Mouse (Mus musculus) midbrain, embryonic 15.5 days (tissue): ENCODE results near the gene Selenon. TPM values are rescaled to one million over a fixed set of nuclear protein-coding genes. Genes with fewer than 3 reads are reported as not detected.

ENCODE experiments used
- ATAC-seq: fragments of 200-750 bp; cut with Nextera tagmentation; replicated peaks from 2 replicates; pipeline ENCODE4 v1.8.0; 2017; ENCODE audit warnings: moderate TSS enrichment
- H3K27ac ChIP-seq: fragments of 300-500 bp; sonication (generic); 2 replicates; pipeline ENCODE4 v1.5.1; 2015; ENCODE audit warnings: mild to moderate bottlenecking, inconsistent platforms
- H3K27me3 ChIP-seq: fragments of 300-500 bp; sonication (generic); replicated peaks from 2 replicates; pipeline ENCODE4 v1.6.1; 2015; ENCODE audit warnings: inconsistent platforms
- H3K36me3 ChIP-seq: fragments of 300-500 bp; sonication (generic); replicated peaks from 2 replicates; pipeline ENCODE4 v1.6.1; 2015; ENCODE audit warnings: inconsistent platforms
- H3K4me1 ChIP-seq: fragments of 300-500 bp; sonication (generic); 2 replicates; pipeline ENCODE4 v1.6.1; 2015; ENCODE audit warnings: inconsistent platforms
- H3K4me2 ChIP-seq: fragments of 300-500 bp; sonication (generic); 2 replicates; pipeline ENCODE4 v1.6.1; 2015; ENCODE audit warnings: inconsistent platforms, mild to moderate bottlenecking, moderate library complexity
- H3K4me3 ChIP-seq: fragments of 300-500 bp; sonication (generic); 2 replicates; pipeline ENCODE4 v1.5.1; 2015; ENCODE audit warnings: mild to moderate bottlenecking, inconsistent platforms
- H3K9ac ChIP-seq: fragments of 300-500 bp; sonication (generic); 2 replicates; pipeline ENCODE4 v1.6.1; 2015; ENCODE audit warnings: mild to moderate bottlenecking, inconsistent platforms
- H3K9me3 ChIP-seq: fragments of 300-500 bp; sonication (generic); 2 replicates; pipeline ENCODE4 v1.6.1; 2016; ENCODE audit warnings: inconsistent platforms
- WGBS: fragments of 180-500 bp; shearing (Covaris S2); methylation state at CpG from one replicate; pipeline ENCODE4 v1.1.7; 2015; ENCODE audit warnings: mixed read lengths; 5-methylcytosine and 5-hydroxymethylcytosine counted together
- polyA plus RNA-seq: library from polyadenylated mRNA; unstranded; fragments of >200 nt; fragmentation: Nextera tagmentation; extraction: Ambion mirVana; gene quantifications from 2 replicates; pipeline ENCODE4 v1.2.1, GENCODE M21; 2015

Selenon gene
- polyA plus RNA-seq = 28.3 and 35.6 TPM in 2 replicates

DNA sequence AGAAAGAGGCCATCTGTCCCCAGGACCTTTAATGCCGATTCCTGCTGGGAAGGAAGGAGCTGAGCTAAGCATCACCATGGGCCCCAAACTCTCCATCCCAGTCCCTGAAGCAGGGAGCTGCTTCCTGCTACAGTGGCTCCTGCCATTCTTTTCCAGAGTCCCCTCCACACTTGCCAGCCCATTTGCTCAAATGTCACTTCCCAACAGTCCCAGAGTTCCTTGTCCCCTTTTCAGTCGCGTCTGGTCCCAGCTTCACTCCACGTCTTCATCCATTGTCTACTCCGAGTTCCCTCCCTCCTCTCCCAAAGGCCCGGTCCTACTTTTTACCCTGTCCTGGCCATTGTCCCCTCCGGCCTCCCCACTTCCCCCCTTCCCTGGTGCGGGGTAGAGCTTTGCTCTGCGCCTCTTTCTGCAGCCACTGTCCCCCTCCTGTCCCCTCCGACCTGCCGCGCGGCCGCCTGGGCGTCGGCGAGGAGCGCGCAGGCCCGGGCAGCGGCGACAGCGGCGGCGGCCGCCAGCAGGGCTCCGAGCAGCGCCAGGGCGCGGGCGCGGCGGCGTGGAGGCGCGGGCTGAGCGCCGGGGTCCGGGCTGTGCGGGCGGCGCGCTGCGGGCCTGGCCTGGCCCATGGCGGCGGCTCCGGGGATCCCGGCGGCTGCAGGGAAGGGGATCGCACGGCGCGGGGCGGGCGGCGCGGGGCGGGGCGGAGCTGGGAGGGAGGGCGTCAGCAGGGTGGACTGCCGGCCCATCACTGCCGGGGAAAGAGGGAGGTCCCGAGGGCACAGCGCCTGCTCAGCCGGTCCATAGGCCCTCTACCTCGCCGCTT, at the start of gene Selenon:
Selenon (minus strand) TSS at position 673 of the 823 bp plus-strand sequence.
- Histone ChIP-seq H3K4me2 (peak within 1 kb of the TSS; percentile 82), H3K9ac (peak within 1 kb of the TSS; percentile 84), H3K4me3 (peak within 1 kb of the TSS; percentile 60), H3K9me3 (no peaks in the 10 kb centered on the region), H3K27ac (peak within 1 kb of the TSS; percentile 87), H3K4me1 (peaks cover 39% of the 10 kb centered on the region), H3K36me3 (peaks cover 13% of the 10 kb centered on the region; the same call in 1 of the 2 replicates), H3K27me3 (no peaks in the 10 kb centered on the region)
- peak; percentile 81 for ATAC-seq
- under 1% methylated on average over 55 of the region's 67 CpGs for WGBS

DNA sequence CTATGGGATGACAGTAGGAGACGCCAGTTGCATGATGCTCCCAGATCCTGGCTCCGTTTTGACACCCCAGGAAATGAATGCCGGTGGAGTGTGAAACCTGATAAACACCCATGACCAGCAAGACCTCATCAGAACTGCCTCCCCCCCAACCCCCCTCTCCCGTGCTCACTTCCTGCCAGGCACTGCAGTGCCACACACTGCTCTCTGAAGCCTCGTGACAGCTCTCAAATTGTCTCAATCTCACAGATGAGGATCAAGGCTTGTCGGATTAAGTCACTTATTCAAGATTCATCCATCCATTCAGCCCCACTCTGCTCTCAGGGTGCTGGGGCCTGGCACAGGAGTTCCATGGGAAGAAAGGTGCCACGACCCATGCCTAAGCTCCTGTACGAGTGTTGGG, 49.4 kb upstream of the Selenon start:
- 30% methylated on average over 8 of the region's 8 CpGs for WGBS
- no peak overlapping the region for H3K4me3 ChIP-seq
- no peaks in the 10 kb centered on the region for H3K27me3 ChIP-seq
- peaks cover 13% of the 10 kb centered on the region for H3K4me1 ChIP-seq
- H3K27ac ChIP-seq = no peak overlapping the region
- no peaks in the 10 kb centered on the region for H3K9me3 ChIP-seq
- ATAC-seq = no peak
- H3K9ac ChIP-seq = no peak overlapping the region
- no peaks in the 10 kb centered on the region for H3K36me3 ChIP-seq
- H3K4me2 ChIP-seq = no peak overlapping the region

DNA sequence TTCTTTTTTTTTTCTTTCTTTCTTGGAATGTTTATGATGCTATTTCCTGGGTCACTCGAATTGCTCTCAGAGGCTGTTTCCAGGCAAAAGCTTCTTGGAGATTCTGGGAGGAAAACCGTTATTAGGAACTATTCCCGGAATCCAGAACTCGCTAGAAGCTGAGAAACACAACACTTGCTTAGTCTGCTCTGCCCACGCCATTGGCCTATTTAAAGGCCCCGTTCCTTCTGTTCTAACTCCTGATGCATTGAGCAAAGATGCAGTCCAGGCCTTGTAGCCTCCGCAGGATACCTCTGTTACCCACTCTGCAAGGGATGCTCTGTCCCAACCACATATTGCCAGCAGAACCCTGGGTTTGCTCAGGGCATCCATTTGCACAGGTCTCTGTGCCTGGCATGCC, 48.8 kb upstream of the Selenon start:
- Histone ChIP-seq H3K4me2 (no peak overlapping the region), H3K4me1 (peaks cover 7% of the 10 kb centered on the region), H3K4me3 (no peak overlapping the region), H3K27ac (no peak overlapping the region), H3K27me3 (no peaks in the 10 kb centered on the region), H3K9me3 (no peaks in the 10 kb centered on the region), H3K36me3 (no peaks in the 10 kb centered on the region), H3K9ac (no peak overlapping the region)
- ATAC-seq = no peak
- WGBS = 83% methylated on average over 7 of the region's 7 CpGs

DNA sequence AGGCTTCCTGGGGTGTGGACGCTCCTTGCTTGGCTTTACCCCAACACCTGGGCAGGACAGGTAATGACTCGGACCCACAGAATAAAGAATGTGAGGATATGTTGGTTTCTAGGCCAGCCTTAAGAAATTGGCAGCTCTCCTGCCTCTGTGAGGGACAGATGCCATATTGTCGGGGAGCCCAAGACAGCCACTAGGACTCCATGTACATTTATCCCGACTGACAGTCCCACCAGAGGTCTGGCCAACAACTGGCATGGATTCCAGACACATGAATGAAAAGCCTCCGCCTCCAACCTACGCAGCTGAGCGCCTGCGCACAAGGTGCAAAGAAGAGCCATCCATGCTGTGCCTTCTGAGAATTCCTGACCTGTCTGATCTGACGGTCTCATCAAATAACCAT, 48.1 kb upstream of the Selenon start:
- Histone ChIP-seq H3K27ac (no peak overlapping the region), H3K9ac (no peak overlapping the region), H3K4me3 (no peak overlapping the region), H3K9me3 (no peaks in the 10 kb centered on the region), H3K36me3 (no peaks in the 10 kb centered on the region), H3K4me1 (peaks cover 7% of the 10 kb centered on the region), H3K4me2 (no peak overlapping the region), H3K27me3 (no peaks in the 10 kb centered on the region)
- 77% methylated on average over 9 of the region's 9 CpGs for WGBS
- no peak for ATAC-seq

DNA sequence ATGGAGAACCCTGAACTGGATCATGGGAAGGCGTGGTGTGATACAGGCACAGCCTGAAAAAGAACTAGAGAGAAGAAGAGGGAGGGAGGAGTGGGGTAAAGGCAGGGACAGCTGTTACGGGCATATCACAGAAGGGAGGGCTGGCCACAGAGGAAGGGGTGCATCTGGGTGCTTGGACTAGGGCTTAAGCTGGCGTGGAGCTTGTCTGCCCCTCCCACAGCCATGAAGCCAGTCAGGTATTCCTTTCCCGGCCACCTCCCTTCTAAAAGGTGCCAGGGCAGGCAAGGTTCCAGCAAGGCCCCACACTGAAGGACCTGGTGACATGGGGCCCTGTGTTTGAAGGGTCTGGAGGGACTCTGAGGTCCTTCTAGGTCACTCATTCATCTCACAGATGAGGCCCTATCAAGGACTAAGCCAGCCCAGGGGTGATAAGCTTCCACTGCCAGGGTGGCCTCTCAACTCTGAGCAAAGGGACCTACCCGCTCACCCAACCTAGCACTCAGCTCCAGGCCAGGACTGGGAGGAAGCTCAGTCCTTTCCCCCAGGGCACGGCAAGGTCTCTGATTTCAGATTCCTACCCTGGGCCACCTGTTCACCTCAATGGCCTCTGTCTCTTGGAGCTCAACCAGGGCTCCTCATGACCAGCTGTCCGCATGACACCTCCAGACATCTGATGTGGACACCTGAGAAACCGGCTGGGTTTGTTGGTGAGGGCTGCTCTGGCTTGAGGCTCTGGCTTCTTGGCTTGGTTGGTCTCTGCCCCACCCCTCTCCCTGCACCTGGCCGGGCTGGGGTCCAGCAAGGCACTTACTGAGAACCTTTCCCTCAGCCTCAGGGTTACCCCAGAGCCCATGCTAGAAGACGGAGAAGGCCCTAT, 45.1 kb upstream of the Selenon start:
- no peak overlapping the region for H3K9ac ChIP-seq
- H3K4me2 ChIP-seq = no peak overlapping the region
- H3K27ac ChIP-seq = no peak overlapping the region
- peaks cover 9% of the 10 kb centered on the region; the same call in 1 of the 2 replicates for H3K4me1 ChIP-seq
- no peaks in the 10 kb centered on the region for H3K36me3 ChIP-seq
- WGBS = 84% methylated on average over 10 of the region's 10 CpGs
- H3K9me3 ChIP-seq = no peaks in the 10 kb centered on the region
- ATAC-seq = no peak
- no peaks in the 10 kb centered on the region for H3K27me3 ChIP-seq
- H3K4me3 ChIP-seq = no peak overlapping the region

DNA sequence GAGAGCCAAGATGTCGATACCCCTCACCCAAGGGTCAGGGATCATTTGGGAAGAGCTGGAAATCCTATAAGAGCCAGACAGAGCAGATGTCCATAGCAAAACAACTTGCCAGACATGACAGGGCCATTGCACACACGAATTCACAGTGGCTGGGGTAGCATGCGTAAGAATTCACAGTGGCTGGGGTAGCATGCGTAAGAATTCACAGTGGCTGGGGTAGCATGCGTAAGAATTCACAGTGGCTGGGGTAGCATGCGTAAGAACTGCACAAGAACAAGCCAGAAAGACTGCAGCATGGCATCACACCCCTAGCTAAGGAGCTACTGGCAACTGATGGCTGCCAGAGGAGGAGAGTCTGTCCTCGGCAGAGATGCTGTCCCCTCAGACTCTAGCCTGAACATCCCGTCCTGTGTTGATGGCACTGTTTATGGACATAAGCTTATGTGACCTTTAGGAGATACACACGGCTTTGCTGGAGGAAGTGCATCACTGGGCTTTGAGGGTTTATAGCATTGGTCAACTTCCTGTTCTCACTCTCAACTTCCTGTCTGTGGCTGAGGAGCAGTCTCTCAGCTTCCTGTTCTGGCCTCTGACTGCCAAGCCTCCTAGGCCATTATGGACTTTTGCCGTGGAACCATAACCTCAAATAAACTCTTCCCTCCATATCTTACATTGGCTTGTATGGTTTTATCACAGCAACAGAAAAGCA, 42.9 kb upstream of the Selenon start:
- WGBS = 90% methylated on average over 10 of the region's 10 CpGs
- Histone ChIP-seq H3K4me3 (no peak overlapping the region), H3K27ac (no peak overlapping the region), H3K4me1 (peaks cover 18% of the 10 kb centered on the region), H3K4me2 (no peak overlapping the region), H3K9me3 (no peaks in the 10 kb centered on the region), H3K9ac (no peak overlapping the region), H3K36me3 (no peaks in the 10 kb centered on the region), H3K27me3 (no peaks in the 10 kb centered on the region)
- ATAC-seq = no peak

DNA sequence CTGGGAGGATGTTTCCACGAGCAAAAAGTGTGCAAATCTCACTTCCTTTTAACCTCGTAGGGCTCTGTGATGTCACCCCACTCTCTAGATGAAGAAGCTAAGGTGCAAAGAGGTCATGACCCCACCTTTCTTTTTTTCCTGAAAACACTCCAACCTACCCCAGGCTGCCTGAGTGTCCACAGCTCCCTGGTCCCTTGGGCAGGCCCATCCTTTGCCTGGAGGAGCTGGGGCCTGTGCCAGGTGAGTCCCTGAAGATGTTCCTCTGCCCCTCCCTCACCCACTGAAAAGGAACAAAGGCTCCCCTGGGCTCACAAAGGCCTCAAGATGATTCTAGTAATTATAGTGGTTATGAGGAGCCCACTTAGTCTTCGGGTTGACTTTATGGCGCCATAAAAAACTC, 40.5 kb upstream of the Selenon start:
- Histone ChIP-seq H3K9me3 (no peaks in the 10 kb centered on the region), H3K4me1 (peaks cover 21% of the 10 kb centered on the region), H3K4me2 (no peak overlapping the region), H3K9ac (no peak overlapping the region), H3K27me3 (no peaks in the 10 kb centered on the region), H3K36me3 (no peaks in the 10 kb centered on the region), H3K27ac (no peak overlapping the region), H3K4me3 (no peak overlapping the region)
- 83% methylated on average over 4 of the region's 4 CpGs for WGBS
- ATAC-seq = no peak

DNA sequence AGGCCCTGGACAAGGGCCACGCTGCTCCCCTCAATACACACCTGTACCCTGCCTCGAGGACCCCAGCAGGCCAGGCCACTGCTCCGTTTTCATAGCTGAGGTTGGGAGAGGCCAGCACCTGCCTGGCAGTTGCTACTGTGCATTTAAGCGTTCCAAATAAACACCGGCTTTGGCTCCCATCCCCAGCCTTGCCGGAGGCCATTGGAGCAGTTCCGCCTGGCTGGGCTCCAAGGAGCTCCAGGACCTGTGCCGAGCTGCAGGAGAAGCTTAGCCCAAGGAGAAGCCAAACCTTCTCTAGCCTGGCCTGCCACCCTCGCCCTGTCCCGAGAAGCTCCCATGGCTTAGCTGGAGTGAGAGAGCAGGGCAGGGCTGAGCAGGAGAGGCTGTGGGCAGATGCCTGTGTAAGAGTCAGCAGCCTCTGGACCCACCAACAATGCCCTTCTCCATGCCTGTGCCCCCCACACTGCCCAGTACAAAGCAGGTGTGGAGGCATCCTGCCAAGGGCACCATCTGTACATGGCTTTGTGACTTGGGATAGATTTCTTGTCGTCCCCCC, 39.6 kb upstream of the Selenon start:
- Histone ChIP-seq H3K27me3 (no peaks in the 10 kb centered on the region), H3K9me3 (no peaks in the 10 kb centered on the region), H3K27ac (peak overlapping the region; percentile 75), H3K36me3 (no peaks in the 10 kb centered on the region), H3K4me1 (peaks cover 21% of the 10 kb centered on the region), H3K4me2 (no peak overlapping the region), H3K9ac (no peak overlapping the region), H3K4me3 (no peak overlapping the region)
- 42% methylated on average over 11 of the region's 11 CpGs for WGBS
- ATAC-seq = peak; percentile 59; the same call in 1 of the 2 replicates

DNA sequence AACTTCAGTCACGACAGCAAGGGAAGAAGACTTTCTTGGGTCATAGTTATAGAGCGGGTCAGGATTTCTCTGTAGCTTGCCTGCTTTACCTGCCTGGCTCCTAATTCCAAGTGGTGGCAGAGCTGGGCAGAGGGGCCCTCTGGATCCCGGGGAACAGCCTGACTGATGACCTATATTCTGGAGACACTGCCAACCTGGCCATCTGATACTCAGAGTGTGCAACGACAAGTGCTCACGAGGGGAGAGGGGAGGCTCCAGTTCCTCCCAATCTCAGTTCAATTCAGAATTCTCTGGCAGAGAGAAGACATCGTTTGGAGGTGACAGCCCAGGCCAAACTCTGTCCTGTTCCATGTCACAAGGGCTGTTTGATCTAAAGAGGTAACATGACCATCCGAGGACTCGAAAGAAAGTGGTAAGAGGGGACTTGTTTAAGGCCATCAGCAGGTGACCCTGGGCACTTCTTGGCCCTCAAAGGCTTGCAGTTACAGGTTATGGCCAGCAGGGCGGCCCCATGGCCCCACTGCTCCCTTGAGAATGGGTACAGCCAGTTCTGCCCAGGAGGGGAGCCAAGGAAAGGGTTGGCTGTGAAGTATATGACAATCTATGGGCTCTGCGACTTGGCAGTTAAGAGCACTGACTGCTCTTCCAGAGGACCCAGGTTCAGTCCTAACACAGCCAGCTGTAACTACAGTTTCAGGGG, 38.4 kb upstream of the Selenon start:
- no peaks in the 10 kb centered on the region for H3K27me3 ChIP-seq
- ATAC-seq = no peak
- no peak overlapping the region for H3K4me3 ChIP-seq
- H3K9ac ChIP-seq = no peak overlapping the region
- WGBS = 77% methylated on average over 10 of the region's 10 CpGs
- no peaks in the 10 kb centered on the region for H3K36me3 ChIP-seq
- H3K4me2 ChIP-seq = no peak overlapping the region
- no peaks in the 10 kb centered on the region for H3K9me3 ChIP-seq
- H3K4me1 ChIP-seq = peaks cover 21% of the 10 kb centered on the region
- H3K27ac ChIP-seq = no peak overlapping the region

DNA sequence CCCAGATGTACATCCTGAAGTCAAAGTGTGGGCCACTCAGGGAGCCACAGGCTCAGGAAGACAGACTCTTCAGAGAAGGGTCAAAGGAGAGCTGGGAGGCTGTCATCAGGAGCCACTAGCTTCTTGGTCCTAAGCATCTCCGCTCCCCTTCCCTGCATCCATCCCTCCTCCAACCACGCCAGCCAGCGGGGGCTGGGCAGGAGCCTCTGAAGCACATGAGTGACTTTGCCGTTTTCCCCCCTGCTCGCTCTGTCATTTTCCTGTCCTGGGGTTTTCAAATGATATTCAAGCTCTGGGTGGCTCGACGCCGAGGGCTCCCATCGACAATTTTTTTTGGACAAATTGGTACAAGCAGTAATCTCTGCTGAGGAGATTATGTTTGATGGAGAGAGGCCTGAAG, 37.8 kb upstream of the Selenon start:
- ATAC-seq = no peak
- H3K9ac ChIP-seq = no peak overlapping the region
- no peak overlapping the region for H3K4me2 ChIP-seq
- 47% methylated on average over 9 of the region's 9 CpGs for WGBS
- H3K9me3 ChIP-seq = no peaks in the 10 kb centered on the region
- H3K27me3 ChIP-seq = no peaks in the 10 kb centered on the region
- H3K4me1 ChIP-seq = peaks cover 21% of the 10 kb centered on the region
- H3K27ac ChIP-seq = no peak overlapping the region
- no peak overlapping the region for H3K4me3 ChIP-seq
- no peaks in the 10 kb centered on the region for H3K36me3 ChIP-seq

DNA sequence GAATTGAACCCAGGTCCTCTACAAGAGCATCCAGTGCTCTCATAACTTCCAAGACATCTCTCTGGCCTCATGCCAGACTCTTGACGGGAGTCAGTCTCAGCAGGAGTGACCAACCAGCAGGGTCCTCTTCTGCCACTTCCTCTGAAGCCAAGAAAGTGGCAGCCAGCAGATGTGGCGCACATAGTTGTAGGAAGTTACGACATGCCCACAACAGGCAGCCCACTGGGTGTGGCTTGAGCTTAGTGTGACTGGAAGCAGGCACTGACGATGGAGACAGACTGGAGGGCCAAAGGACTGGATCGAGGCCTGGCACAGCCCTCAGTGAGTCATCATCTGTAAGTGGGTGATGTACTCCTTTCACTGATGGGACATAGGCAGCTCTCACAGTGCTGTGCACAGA, 37.0 kb upstream of the Selenon start:
- no peak overlapping the region for H3K4me2 ChIP-seq
- H3K27me3 ChIP-seq = no peaks in the 10 kb centered on the region
- 90% methylated on average over 5 of the region's 5 CpGs for WGBS
- H3K4me3 ChIP-seq = no peak overlapping the region
- peaks cover 21% of the 10 kb centered on the region for H3K4me1 ChIP-seq
- H3K9ac ChIP-seq = no peak overlapping the region
- no peak for ATAC-seq
- H3K9me3 ChIP-seq = no peaks in the 10 kb centered on the region
- no peak overlapping the region for H3K27ac ChIP-seq
- no peaks in the 10 kb centered on the region for H3K36me3 ChIP-seq
